Comparison of ENCODE assay signal across 28 mouse cellular contexts in the genomic region with DNA sequence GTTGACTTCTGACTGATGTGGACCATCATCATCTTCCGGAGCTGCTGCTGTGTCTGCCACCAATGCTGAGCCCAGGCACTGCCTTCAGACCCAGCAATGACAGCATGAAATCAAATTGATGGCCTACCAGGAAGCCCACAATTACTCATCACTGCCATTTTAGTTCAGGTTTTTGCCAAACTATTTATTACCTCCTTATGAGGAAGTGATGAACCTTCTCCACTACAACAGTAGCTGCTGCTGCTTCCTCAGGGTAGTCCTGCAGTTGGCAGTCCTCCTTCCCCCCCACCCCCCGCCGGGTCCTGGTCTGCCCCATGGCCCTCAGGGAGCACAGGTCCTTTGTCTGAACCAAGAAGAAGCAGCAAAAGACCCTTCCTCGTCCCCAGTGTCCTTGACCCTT. TPM values are rescaled to one million over a fixed set of nuclear protein-coding genes. Genes with fewer than 3 reads are reported as not detected.
DNase-seq lines count a peak whose midpoint lies in the region; ATAC-seq and TF ChIP-seq lines count a peak whose summit lies in the region.
"Had no signal": no experiment of that assay in that cellular context is flagged by ENCODE, and none has a peak within 500 bp of the region (broad histone marks: within the 10 kb centered on the region; RNA-seq: fewer than 3 reads in every experiment).

No protein-coding gene starts in this region.

- ATAC-seq in common myeloid progenitor, adult 5-6 weeks (replicated peaks; ENCODE audit: low read depth, poor library complexity, severe bottlenecking): 0 out of 2 replicates have a peak, but pooled peaks have one; percentile 25
- peak; percentile 50 for ATAC-seq in megakaryocyte progenitor cell, adult 5-6 weeks (replicated peaks; ENCODE audit: poor library complexity)
- ATAC-seq: CD4-positive, CD25-positive, alpha-beta regulatory T cell, adult 4 months; forebrain, embryonic 13.5 days; forebrain, embryonic 15.5 days; forebrain, postnatal 0 days had no signal

- no peaks in the 10 kb centered on the region for H3K79me2 ChIP-seq in CH12.LX (replicated peaks; ENCODE audit: control insufficient read depth, extremely low read depth, insufficient read depth, poor library complexity, severe bottlenecking)

- TF ChIP-seq CTCF in CH12.LX (conservative IDR thresholded peaks at IDR 0.05 in 1 of 2, IDR thresholded peaks at IDR 0.05 in 1 of 2; ENCODE audit: low read depth in 2 of 2, low read length in 2 of 2): no peak

- 73% methylated on average over 4 of the region's 4 CpGs for WGBS in forebrain, embryonic 10.5 days

- peak; percentile 35 for DNase-seq in CH12.LX (ENCODE audit: extremely low read depth)
- no peak for DNase-seq in layer of hippocampus, adult 9-10 months (ENCODE audit: low spot score)
- no peak for DNase-seq in urinary bladder, adult 18-20 months (ENCODE audit: low spot score in 2 of 2)
- no peak for DNase-seq in forebrain, embryonic 10.5 days (ENCODE audit: extremely low spot score, low spot score)
- DNase-seq: adrenal gland, adult 2 months; adrenal gland, postnatal 14 days; adrenal gland, postnatal 36 days; B cell, adult 2 months; cerebellum, adult 11 months; cerebellum, adult 18-20 months; cerebellum, adult 8-10 months; cerebellum, postnatal 10 days; cerebellum, postnatal 25 days; embryo, embryonic 11 days; forebrain, postnatal 0 days had no signal

- H3K9ac ChIP-seq in CH12.LX (ENCODE audit: insufficient read depth, low read depth): no peak overlapping the region
- H3K9ac ChIP-seq: embryonic facial prominence, embryonic 13.5 days; embryonic facial prominence, embryonic 15.5 days; forebrain, embryonic 13.5 days; forebrain, embryonic 15.5 days; forebrain, postnatal 0 days had no signal

- H3K27ac ChIP-seq in CH12.LX (ENCODE audit: insufficient read depth, low read depth): no peak overlapping the region
- no peak overlapping the region for H3K27ac ChIP-seq in forebrain, embryonic 10.5 days
- H3K27ac ChIP-seq: embryonic facial prominence, embryonic 13.5 days; embryonic facial prominence, embryonic 15.5 days; forebrain, embryonic 13.5 days; forebrain, embryonic 15.5 days had no signal

- no peaks in the 10 kb centered on the region for H3K9me3 ChIP-seq in CH12.LX (replicated peaks; ENCODE audit: low read length)
- H3K9me3 ChIP-seq in forebrain, embryonic 10.5 days: no peaks in the 10 kb centered on the region
- H3K9me3 ChIP-seq: embryonic facial prominence, embryonic 13.5 days; embryonic facial prominence, embryonic 15.5 days; forebrain, embryonic 15.5 days had no signal

- no peak overlapping the region for H3K4me2 ChIP-seq in CH12.LX (ENCODE audit: insufficient read depth, low read depth, poor library complexity, severe bottlenecking)
- H3K4me2 ChIP-seq: embryonic facial prominence, embryonic 13.5 days; embryonic facial prominence, embryonic 15.5 days; forebrain, embryonic 13.5 days; forebrain, embryonic 15.5 days had no signal

- dilution Hi-C loops in CH12.LX (cut with MboI; ENCODE audit: extremely low pct_ligation_motif_present, extremely low pct_unique_long_range_greater_than_20kb, low sequenced_read_pairs): no loop called here

- no peaks in the 10 kb centered on the region for H3K36me3 ChIP-seq in CH12.LX (replicated peaks in 1 of 2; ENCODE audit: control insufficient read depth in 1 of 2, insufficient read depth in 1 of 2, low read length in 1 of 2)
- no peaks in the 10 kb centered on the region for H3K36me3 ChIP-seq in forebrain, embryonic 10.5 days (replicated peaks)
- H3K36me3 ChIP-seq: embryonic facial prominence, embryonic 13.5 days; embryonic facial prominence, embryonic 15.5 days; forebrain, embryonic 15.5 days had no signal

- no peak for TF ChIP-seq RAD21 in CH12.LX (IDR thresholded peaks at IDR 0.05; ENCODE audit: low read depth, low read length)

- in situ Hi-C loops in CH12.LX (cut with MboI; ENCODE audit: low pct_ligation_motif_present, low pct_unique_long_range_greater_than_20kb, low sequenced_read_pairs): no loop called here

- no peak for TF ChIP-seq POLR2A in CH12.LX (IDR thresholded peaks at IDR 0.05; ENCODE audit: low read depth, low read length)

- no peaks in the 10 kb centered on the region for H3K27me3 ChIP-seq in CH12.LX (replicated peaks)
- H3K27me3 ChIP-seq in forebrain, embryonic 10.5 days (ENCODE audit: poor library complexity, severe bottlenecking): no peaks in the 10 kb centered on the region
- H3K27me3 ChIP-seq: embryonic facial prominence, embryonic 13.5 days; embryonic facial prominence, embryonic 15.5 days; forebrain, embryonic 13.5 days; forebrain, embryonic 15.5 days had no signal

- H3K4me3 ChIP-seq in CH12.LX (replicated peaks in 1 of 3; ENCODE audit: low read depth in 2 of 3, low read length in 2 of 3, poor library complexity in 1 of 3): no peak overlapping the region
- no peak overlapping the region for H3K4me3 ChIP-seq in forebrain, embryonic 10.5 days
- H3K4me3 ChIP-seq: embryonic facial prominence, embryonic 13.5 days; embryonic facial prominence, embryonic 15.5 days; erythroblast, embryonic 14.5 days; forebrain, embryonic 13.5 days; forebrain, embryonic 15.5 days had no signal

- peaks cover 4 to 44% of the 10 kb centered on the region in 2 experiments; a peak in 2 of 4 replicates for H3K4me1 ChIP-seq in CH12.LX (ENCODE audit: control insufficient read depth in 1 of 2, insufficient read depth in 2 of 2)
- peaks cover 8% of the 10 kb centered on the region for H3K4me1 ChIP-seq in forebrain, embryonic 10.5 days
- H3K4me1 ChIP-seq: embryonic facial prominence, embryonic 13.5 days; embryonic facial prominence, embryonic 15.5 days; forebrain, embryonic 15.5 days had no signal

- no peak for TF ChIP-seq EP300 in CH12.LX (IDR thresholded peaks at IDR 0.05; ENCODE audit: low read length)

TF ChIP-seq in CH12.LX, 34 proteins besides CTCF, POLR2A, EP300 and RAD21:
- no peak for TF ChIP-seq JUN (IDR thresholded peaks at IDR 0.05; ENCODE audit: insufficient read depth, low read depth, low read length)
- no peak for TF ChIP-seq ETS1 (conservative IDR thresholded peaks at IDR 0.05; ENCODE audit: low read depth, low read length)
- no peak for TF ChIP-seq HCFC1 (IDR thresholded peaks at IDR 0.05; ENCODE audit: low read depth, low read length)
- no peak for TF ChIP-seq UBTF (IDR thresholded peaks at IDR 0.05; ENCODE audit: low read depth, low read length)
- no peak for TF ChIP-seq GABPA (IDR thresholded peaks at IDR 0.05; ENCODE audit: insufficient replicate concordance, low read depth, low read length)
- TF ChIP-seq MXI1 (IDR thresholded peaks at IDR 0.05; ENCODE audit: low read depth, low read length): no peak
- no peak for TF ChIP-seq ZKSCAN1 (IDR thresholded peaks at IDR 0.05; ENCODE audit: borderline replicate concordance, low read depth, low read length)
- TF ChIP-seq CHD1 (IDR thresholded peaks at IDR 0.05; ENCODE audit: low read depth, low read length): no peak
- TF ChIP-seq ZC3H11A (IDR thresholded peaks at IDR 0.05; ENCODE audit: low read depth, low read length): no peak
- no peak for TF ChIP-seq SMC3 (IDR thresholded peaks at IDR 0.05; ENCODE audit: low read depth, low read length)
- TF ChIP-seq BHLHE40 (IDR thresholded peaks at IDR 0.05; ENCODE audit: low read depth, low read length): no peak
- no peak for TF ChIP-seq PAX5 (IDR thresholded peaks at IDR 0.05; ENCODE audit: low read length)
- TF ChIP-seq MEF2A (IDR thresholded peaks at IDR 0.05; ENCODE audit: borderline replicate concordance, low read depth, low read length): no peak
- no peak for TF ChIP-seq TBP (conservative IDR thresholded peaks at IDR 0.05; ENCODE audit: low read depth, low read length)
- TF ChIP-seq CHD2 (IDR thresholded peaks at IDR 0.05; ENCODE audit: low read length): no peak
- TF ChIP-seq MAFK (IDR thresholded peaks at IDR 0.05; ENCODE audit: insufficient replicate concordance, low read length): no peak
- TF ChIP-seq KAT2A (IDR thresholded peaks at IDR 0.05; ENCODE audit: insufficient replicate concordance, low read length): no peak
- TF ChIP-seq NELFE (IDR thresholded peaks at IDR 0.05; ENCODE audit: low read depth, low read length): no peak

RNA-seq across cellular contexts. Expression of a gene that starts 8.6 kb away (rescaled TPM):
- total RNA-seq in CH12.LX (2012; rRNA removed): not detected in 2 replicates
- total RNA-seq in CH12.LX (2014; rRNA removed): 0.08 TPM in 1 of 2 replicates, not detected in the other
- polyA plus RNA-seq in CH12.LX (2012; ENCODE audit: insufficient read length, low read depth): 0.11 TPM in 1 of 2 replicates, not detected in the other
- 1.5 TPM in 1 of 2 replicates, not detected in the other for total RNA-seq in common myeloid progenitor, adult 5-6 weeks (2017)
- 0.79 and 1.3 TPM in 2 replicates for total RNA-seq in megakaryocyte progenitor cell, adult 5-6 weeks (2015)
- 0.64 and 0.75 TPM in 2 replicates for total RNA-seq in megakaryocyte progenitor cell, adult 5-6 weeks (2017)
- polyA plus RNA-seq in forebrain, embryonic 10.5 days (2016; fragmentation: Nextera tagmentation; extraction: Ambion mirVana): 2.2 and 2.4 TPM in 2 replicates
- total RNA-seq: MEL had no signal
- polyA plus RNA-seq: erythroblast, embryonic 14.5 days had no signal

RNA-seq across cellular contexts. Expression of a gene that starts 26.8 kb away (rescaled TPM):
- total RNA-seq in CH12.LX (2012; rRNA removed) (0.38 and 0.51 TPM in 2 replicates), CH12.LX (2014; rRNA removed) (not detected in 2 replicates)
- 0.59 TPM in 1 of 2 replicates, not detected in the other for polyA plus RNA-seq in CH12.LX (2012; ENCODE audit: insufficient read length, low read depth)
- not detected in 2 replicates for total RNA-seq in common myeloid progenitor, adult 5-6 weeks (2017)
- total RNA-seq in megakaryocyte progenitor cell, adult 5-6 weeks (2015): not detected in 2 replicates
- not detected in 2 replicates for total RNA-seq in megakaryocyte progenitor cell, adult 5-6 weeks (2017)
- not detected in 2 replicates for polyA plus RNA-seq in forebrain, embryonic 10.5 days (2016; fragmentation: Nextera tagmentation; extraction: Ambion mirVana)
- total RNA-seq: adrenal gland, adult 2 months; adrenal gland, postnatal 14 days; adrenal gland, postnatal 36 days; ES-E14; forebrain, postnatal 0 days had no signal
- polyA plus RNA-seq: adrenal gland, adult 2 months; brain, embryonic 14.5 days; CD4-positive, CD25-positive, alpha-beta regulatory T cell, adult 4 months; embryonic facial prominence, embryonic 11.5 days; embryonic facial prominence, embryonic 13.5 days; embryonic facial prominence, embryonic 15.5 days; erythroblast, embryonic 14.5 days; forebrain, embryonic 11.5 days; forebrain, embryonic 13.5 days; forebrain, embryonic 15.5 days; forebrain, postnatal 0 days had no signal

RNA-seq across cellular contexts. Expression of a gene that starts 57.0 kb away (rescaled TPM):
- total RNA-seq in CH12.LX (2012; rRNA removed) (not detected in 2 replicates), CH12.LX (2014; rRNA removed) (not detected in 2 replicates)
- polyA plus RNA-seq in CH12.LX (2012; ENCODE audit: insufficient read length, low read depth): not detected in 2 replicates
- not detected in 2 replicates for total RNA-seq in common myeloid progenitor, adult 5-6 weeks (2017)
- not detected in 2 replicates for total RNA-seq in megakaryocyte progenitor cell, adult 5-6 weeks (2015)
- not detected in 2 replicates for total RNA-seq in megakaryocyte progenitor cell, adult 5-6 weeks (2017)
- polyA plus RNA-seq in forebrain, embryonic 10.5 days (2016; fragmentation: Nextera tagmentation; extraction: Ambion mirVana): not detected in 2 replicates
- total RNA-seq: adrenal gland, adult 2 months; adrenal gland, postnatal 14 days; adrenal gland, postnatal 36 days; ES-E14; forebrain, postnatal 0 days; MEL had no signal
- polyA plus RNA-seq: adrenal gland, adult 2 months; brain, embryonic 14.5 days; CD4-positive, CD25-positive, alpha-beta regulatory T cell, adult 4 months; embryonic facial prominence, embryonic 11.5 days; embryonic facial prominence, embryonic 13.5 days; embryonic facial prominence, embryonic 15.5 days; erythroblast, embryonic 14.5 days; forebrain, embryonic 11.5 days; forebrain, embryonic 13.5 days; forebrain, embryonic 15.5 days; forebrain, postnatal 0 days had no signal
